Mouse (Mus musculus) liver, embryonic 12.5 days (tissue): Measurements from ENCODE around the gene Gng7. TPM values are rescaled to one million over a fixed set of nuclear protein-coding genes. Genes with fewer than 3 reads are reported as not detected.

ENCODE experiments used
- ATAC-seq: fragments of 200-750 bp; cut with Nextera tagmentation; 2 replicates; pipeline ENCODE4 v1.8.0; 2017; ENCODE audit warnings: moderate number of reproducible peaks, mild to moderate bottlenecking, moderate library complexity
- H3K27ac ChIP-seq: fragments of 300-500 bp; sonication (generic); 2 replicates; pipeline ENCODE4 v1.5.1; 2016; ENCODE audit warnings: mild to moderate bottlenecking
- H3K27me3 ChIP-seq: fragments of 300-500 bp; sonication (generic); replicated peaks from 2 replicates; pipeline ENCODE4 v1.6.1; 2016; ENCODE audit warnings: mild to moderate bottlenecking, moderate library complexity
- H3K36me3 ChIP-seq: fragments of 300-500 bp; sonication (generic); 2 replicates; pipeline ENCODE4 v1.6.1; 2016; ENCODE audit warnings: mild to moderate bottlenecking, moderate library complexity
- H3K4me1 ChIP-seq: fragments of 300-500 bp; sonication (generic); 2 replicates; pipeline ENCODE4 v1.6.1; 2016
- H3K4me2 ChIP-seq: fragments of 300-500 bp; sonication (generic); 2 replicates; pipeline ENCODE4 v1.6.1; 2016; ENCODE audit warnings: mild to moderate bottlenecking, moderate library complexity
- H3K4me3 ChIP-seq: fragments of 300-500 bp; sonication (generic); 2 replicates; pipeline ENCODE4 v1.5.1; 2016; ENCODE audit warnings: mild to moderate bottlenecking, moderate library complexity
- H3K9ac ChIP-seq: fragments of 300-500 bp; sonication (generic); 2 replicates; pipeline ENCODE4 v1.6.1; 2016; ENCODE audit warnings: mild to moderate bottlenecking, moderate library complexity
- H3K9me3 ChIP-seq: fragments of 300-500 bp; sonication (generic); replicated peaks from 2 replicates; pipeline ENCODE4 v1.6.1; 2016; ENCODE audit warnings: mild to moderate bottlenecking, moderate library complexity
- WGBS: fragments of 180-500 bp; shearing (Covaris S2); methylation state at CpG from one replicate; pipeline ENCODE4 v1.1.7; 2016; ENCODE audit not compliant: insufficient replicate concordance; 5-methylcytosine and 5-hydroxymethylcytosine counted together
- polyA plus RNA-seq: library from polyadenylated mRNA; unstranded; fragments of >200 nt; fragmentation: Nextera tagmentation; extraction: Ambion mirVana; gene quantifications from 2 replicates; pipeline ENCODE4 v1.2.1, GENCODE M21; 2016

Gng7 gene
- polyA plus RNA-seq, 1 experiment from 2014 or later: 0.80 TPM

- ATAC-seq: no peak
- H3K9me3 ChIP-seq: no peaks in the 10 kb centered on the region
- H3K4me3 ChIP-seq: no peak overlapping the region
- peak overlapping the region; percentile 14; the same call in 1 of the 2 replicates for H3K4me2 ChIP-seq
- H3K4me1 ChIP-seq: peaks cover 37% of the 10 kb centered on the region
- WGBS: 19% methylated on average over 16 of the region's 16 CpGs
- H3K9ac ChIP-seq: no peak overlapping the region
- H3K36me3 ChIP-seq: no peaks in the 10 kb centered on the region
- peak overlapping the region; percentile 65; the same call in 1 of the 2 replicates for H3K27ac ChIP-seq
- peaks cover 7% of the 10 kb centered on the region; the same call in 1 of the 2 replicates for H3K27me3 ChIP-seq
Observed at GRCm38 (mm10) chr10:80960551-80961508, 53.9 kb downstream of the Gng7 start.

DNA sequence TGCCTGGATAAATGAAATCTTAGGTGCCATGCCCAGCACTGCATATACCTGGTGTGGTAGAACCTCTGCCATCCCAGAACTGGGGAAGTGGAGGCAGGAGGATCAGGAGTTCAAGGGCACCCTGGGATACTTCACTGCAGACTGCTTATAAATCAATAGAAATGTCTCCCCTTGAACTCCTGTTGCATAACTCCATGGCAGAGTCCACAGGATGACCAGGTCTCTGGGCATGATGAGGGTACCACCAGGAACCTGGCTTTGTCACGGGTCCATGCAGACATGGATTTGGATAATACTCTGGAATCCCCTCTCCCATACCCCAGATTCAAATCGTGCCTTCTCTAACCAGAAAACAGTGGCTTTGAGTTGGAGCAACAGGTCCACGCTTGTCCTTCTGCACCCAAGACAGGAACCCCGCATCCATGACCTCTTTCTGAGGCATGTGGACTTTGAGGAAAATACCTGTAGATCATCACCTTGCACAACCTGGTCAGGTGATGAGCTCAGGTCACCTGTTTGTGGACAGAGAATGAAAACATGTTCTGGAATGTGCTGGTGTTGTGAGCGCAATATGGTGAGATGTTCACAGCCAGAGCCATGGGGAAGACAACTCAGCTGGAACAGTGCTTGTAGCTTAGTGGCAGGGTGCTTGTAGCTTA is 55.6 kb downstream of the Gng7 start:
- no peak overlapping the region for H3K4me3 ChIP-seq
- WGBS: 66% methylated on average over 5 of the region's 5 CpGs
- H3K27me3 ChIP-seq: peaks cover 7% of the 10 kb centered on the region; the same call in 1 of the 2 replicates
- H3K4me1 ChIP-seq: peaks cover 31% of the 10 kb centered on the region
- no peak overlapping the region for H3K9ac ChIP-seq
- H3K9me3 ChIP-seq: no peaks in the 10 kb centered on the region
- no peak overlapping the region for H3K27ac ChIP-seq
- no peak overlapping the region for H3K4me2 ChIP-seq
- no peak for ATAC-seq
- H3K36me3 ChIP-seq: no peaks in the 10 kb centered on the region

DNA sequence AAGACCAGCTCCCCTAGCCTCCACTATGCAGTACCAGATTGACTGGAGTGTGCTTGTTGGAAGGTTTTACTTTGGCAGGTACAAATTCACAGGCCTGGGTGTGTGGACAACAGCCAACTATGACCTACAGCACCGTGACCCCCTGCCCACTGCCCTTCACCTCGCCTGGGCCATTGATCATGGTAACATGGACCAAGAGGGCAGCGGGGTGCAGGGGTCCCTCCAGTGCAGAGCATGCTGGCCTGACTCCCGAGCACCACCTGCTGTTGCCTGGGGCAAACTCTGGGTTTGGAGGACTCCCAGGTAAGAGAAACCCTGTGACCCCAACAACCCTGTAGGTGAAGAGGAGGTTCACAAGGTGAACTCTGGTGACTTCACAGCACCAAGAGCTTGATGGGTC is 57.0 kb downstream of the Gng7 start:
- Histone ChIP-seq H3K9ac (no peak overlapping the region), H3K4me2 (no peak overlapping the region), H3K36me3 (no peaks in the 10 kb centered on the region), H3K27ac (no peak overlapping the region), H3K27me3 (peaks cover 7% of the 10 kb centered on the region; the same call in 1 of the 2 replicates), H3K4me1 (peaks cover 18% of the 10 kb centered on the region), H3K4me3 (no peak overlapping the region), H3K9me3 (no peaks in the 10 kb centered on the region)
- no peak for ATAC-seq
- WGBS: 56% methylated on average over 4 of the region's 4 CpGs

GRCm38 (mm10) chr10:80956901-80957300 is 57.8 kb downstream of the Gng7 start:
- Histone ChIP-seq H3K9me3 (no peaks in the 10 kb centered on the region), H3K27me3 (peaks cover 7% of the 10 kb centered on the region; the same call in 1 of the 2 replicates), H3K4me1 (peaks cover 12% of the 10 kb centered on the region), H3K9ac (no peak overlapping the region), H3K4me3 (no peak overlapping the region), H3K4me2 (no peak overlapping the region), H3K36me3 (no peaks in the 10 kb centered on the region), H3K27ac (no peak overlapping the region)
- 65% methylated on average over 6 of the region's 6 CpGs for WGBS
- no peak for ATAC-seq

GRCm38 (mm10) chr10:80956385-80956784 is 58.4 kb downstream of the Gng7 start:
- Histone ChIP-seq H3K4me2 (no peak overlapping the region), H3K9me3 (no peaks in the 10 kb centered on the region), H3K4me1 (peaks cover 7% of the 10 kb centered on the region), H3K4me3 (no peak overlapping the region), H3K36me3 (no peaks in the 10 kb centered on the region), H3K9ac (no peak overlapping the region), H3K27me3 (peaks cover 7% of the 10 kb centered on the region; the same call in 1 of the 2 replicates), H3K27ac (no peak overlapping the region)
- no peak for ATAC-seq
- 83% methylated on average over 8 of the region's 8 CpGs for WGBS

GRCm38 (mm10) chr10:80955536-80955935 is 59.2 kb downstream of the Gng7 start:
- Histone ChIP-seq H3K27me3 (peaks cover 6% of the 10 kb centered on the region), H3K27ac (no peak overlapping the region), H3K4me3 (no peak overlapping the region), H3K4me1 (peaks cover 2% of the 10 kb centered on the region), H3K9me3 (no peaks in the 10 kb centered on the region), H3K36me3 (no peaks in the 10 kb centered on the region), H3K9ac (no peak overlapping the region), H3K4me2 (no peak overlapping the region)
- ATAC-seq: no peak
- WGBS: 22% methylated on average over 9 of the region's 9 CpGs

DNA sequence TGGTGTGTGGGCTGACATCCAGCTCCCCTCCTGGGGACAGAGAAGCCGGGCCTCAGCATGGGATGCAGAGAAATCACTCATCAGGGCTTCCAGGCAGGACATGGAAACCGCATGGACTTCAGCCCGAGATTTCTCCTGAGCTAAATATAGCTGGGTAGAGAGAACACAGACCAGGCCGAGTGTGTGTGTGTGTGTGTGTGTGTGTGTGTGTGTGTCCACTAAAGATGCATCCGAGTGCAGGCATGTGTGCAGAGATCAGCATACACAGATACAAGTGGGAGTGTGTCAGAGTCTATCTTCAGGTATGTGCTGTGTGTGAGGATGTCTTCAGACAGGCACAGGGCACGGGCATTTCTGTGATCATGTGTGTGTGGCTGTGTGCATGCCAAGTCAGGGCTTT is 59.9 kb downstream of the Gng7 start:
- H3K27ac ChIP-seq: no peak overlapping the region
- H3K4me2 ChIP-seq: no peak overlapping the region
- no peak overlapping the region for H3K9ac ChIP-seq
- H3K4me3 ChIP-seq: no peak overlapping the region
- no peaks in the 10 kb centered on the region for H3K9me3 ChIP-seq
- WGBS: 56% methylated on average over 6 of the region's 6 CpGs
- H3K27me3 ChIP-seq: peaks cover 10% of the 10 kb centered on the region
- peaks cover 9% of the 10 kb centered on the region for H3K4me1 ChIP-seq
- H3K36me3 ChIP-seq: no peaks in the 10 kb centered on the region
- ATAC-seq: no peak

DNA sequence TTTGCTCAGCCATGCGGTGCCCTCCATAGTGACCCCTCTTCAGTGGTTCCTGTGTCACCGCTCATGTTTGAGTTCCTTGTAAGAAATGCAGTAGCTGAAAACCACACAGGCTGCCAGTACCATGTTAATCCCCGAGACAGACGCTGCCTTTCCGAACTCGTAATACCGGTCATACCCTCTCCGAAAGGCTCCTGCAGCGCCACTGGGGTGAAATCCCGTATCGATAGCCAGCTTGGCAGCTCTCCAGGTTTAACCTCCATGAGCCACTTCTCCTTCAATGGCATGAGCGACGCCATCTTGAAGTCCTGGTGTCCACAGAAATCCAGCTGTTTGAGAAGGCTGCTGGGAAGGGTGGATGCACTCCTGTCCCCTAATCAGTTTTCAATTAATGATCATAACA is 60.3 kb downstream of the Gng7 start:
- no peaks in the 10 kb centered on the region for H3K9me3 ChIP-seq
- WGBS: 78% methylated on average over 13 of the region's 13 CpGs
- H3K9ac ChIP-seq: no peak overlapping the region
- no peak for ATAC-seq
- H3K4me3 ChIP-seq: no peak overlapping the region
- H3K27ac ChIP-seq: no peak overlapping the region
- no peak overlapping the region for H3K4me2 ChIP-seq
- H3K4me1 ChIP-seq: peaks cover 13% of the 10 kb centered on the region
- H3K36me3 ChIP-seq: no peaks in the 10 kb centered on the region
- H3K27me3 ChIP-seq: peaks cover 12% of the 10 kb centered on the region

GRCm38 (mm10) chr10:80952449-80952848 is 62.3 kb downstream of the Gng7 start:
- H3K4me3 ChIP-seq: no peak overlapping the region
- H3K27me3 ChIP-seq: peaks cover 12% of the 10 kb centered on the region
- ATAC-seq: no peak
- H3K4me2 ChIP-seq: no peak overlapping the region
- 53% methylated on average over 15 of the region's 15 CpGs for WGBS
- H3K36me3 ChIP-seq: no peaks in the 10 kb centered on the region
- peaks cover 33% of the 10 kb centered on the region for H3K4me1 ChIP-seq
- H3K27ac ChIP-seq: no peak overlapping the region
- H3K9me3 ChIP-seq: no peaks in the 10 kb centered on the region
- no peak overlapping the region for H3K9ac ChIP-seq

GRCm38 (mm10) chr10:80951761-80952390 is 62.9 kb downstream of the Gng7 start:
- no peak overlapping the region for H3K4me2 ChIP-seq
- ATAC-seq: no peak
- H3K9me3 ChIP-seq: no peaks in the 10 kb centered on the region
- H3K27ac ChIP-seq: no peak overlapping the region
- WGBS: 53% methylated on average over 10 of the region's 10 CpGs
- H3K9ac ChIP-seq: no peak overlapping the region
- H3K4me3 ChIP-seq: no peak overlapping the region
- peaks cover 12% of the 10 kb centered on the region for H3K27me3 ChIP-seq
- no peaks in the 10 kb centered on the region for H3K36me3 ChIP-seq
- peaks cover 38% of the 10 kb centered on the region for H3K4me1 ChIP-seq

GRCm38 (mm10) chr10:80950314-80950713 is 64.4 kb downstream of the Gng7 start:
- H3K4me1 ChIP-seq: peaks cover 41% of the 10 kb centered on the region
- no peak overlapping the region for H3K4me2 ChIP-seq
- WGBS: 24% methylated on average over 5 of the region's 5 CpGs
- no peak overlapping the region for H3K9ac ChIP-seq
- peaks cover 15% of the 10 kb centered on the region for H3K27me3 ChIP-seq
- H3K4me3 ChIP-seq: no peak overlapping the region
- H3K36me3 ChIP-seq: no peaks in the 10 kb centered on the region
- ATAC-seq: peak; percentile 23; the same call in 1 of the 2 replicates
- H3K9me3 ChIP-seq: no peaks in the 10 kb centered on the region
- H3K27ac ChIP-seq: no peak overlapping the region

GRCm38 (mm10) chr10:80949081-80949480 is 65.7 kb downstream of the Gng7 start:
- peaks cover 15% of the 10 kb centered on the region for H3K27me3 ChIP-seq
- peaks cover 41% of the 10 kb centered on the region for H3K4me1 ChIP-seq
- H3K4me3 ChIP-seq: no peak overlapping the region
- ATAC-seq: no peak
- H3K9ac ChIP-seq: no peak overlapping the region
- H3K36me3 ChIP-seq: no peaks in the 10 kb centered on the region
- no peaks in the 10 kb centered on the region for H3K9me3 ChIP-seq
- WGBS: 59% methylated on average over 3 of the region's 3 CpGs
- no peak overlapping the region for H3K4me2 ChIP-seq
- H3K27ac ChIP-seq: no peak overlapping the region
